Mouse (Mus musculus): ENCODE data around the gene Cldn17. TPM values are rescaled to one million over a fixed set of nuclear protein-coding genes. Genes with fewer than 3 reads are reported as not detected.

Gene Cldn17
- total RNA-seq (2021), result not detected in 2 replicates
- long read RNA-seq, result 0 reads

- DNase-seq, result no peak
These were observed at the start of gene Cldn17 for GRCm38 (mm10) chr16:88506878-88507277. Gene Cldn17, minus strand, starts transcription at chr16:88506978.

DNA sequence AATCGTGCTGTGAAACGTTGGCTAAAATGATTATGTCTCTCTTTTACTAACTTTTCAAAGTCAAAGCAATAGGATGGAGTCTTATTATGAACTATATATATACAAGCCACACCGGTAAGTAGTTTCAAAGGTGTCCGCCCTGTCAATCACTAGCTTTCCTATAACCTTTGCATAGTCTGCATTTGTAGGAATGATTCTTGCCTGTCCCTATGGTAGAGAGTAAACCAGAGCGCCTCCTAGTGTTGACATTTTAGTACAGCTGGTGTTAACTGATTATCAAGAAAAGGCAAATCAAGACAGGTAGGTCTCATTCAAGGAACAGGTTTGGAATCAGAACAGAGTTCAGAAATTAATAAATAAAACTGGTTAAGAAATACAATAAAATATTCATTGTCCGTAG lies 35.7 kb upstream of the Cldn17 start:
- DNase-seq, result no peak

DNA sequence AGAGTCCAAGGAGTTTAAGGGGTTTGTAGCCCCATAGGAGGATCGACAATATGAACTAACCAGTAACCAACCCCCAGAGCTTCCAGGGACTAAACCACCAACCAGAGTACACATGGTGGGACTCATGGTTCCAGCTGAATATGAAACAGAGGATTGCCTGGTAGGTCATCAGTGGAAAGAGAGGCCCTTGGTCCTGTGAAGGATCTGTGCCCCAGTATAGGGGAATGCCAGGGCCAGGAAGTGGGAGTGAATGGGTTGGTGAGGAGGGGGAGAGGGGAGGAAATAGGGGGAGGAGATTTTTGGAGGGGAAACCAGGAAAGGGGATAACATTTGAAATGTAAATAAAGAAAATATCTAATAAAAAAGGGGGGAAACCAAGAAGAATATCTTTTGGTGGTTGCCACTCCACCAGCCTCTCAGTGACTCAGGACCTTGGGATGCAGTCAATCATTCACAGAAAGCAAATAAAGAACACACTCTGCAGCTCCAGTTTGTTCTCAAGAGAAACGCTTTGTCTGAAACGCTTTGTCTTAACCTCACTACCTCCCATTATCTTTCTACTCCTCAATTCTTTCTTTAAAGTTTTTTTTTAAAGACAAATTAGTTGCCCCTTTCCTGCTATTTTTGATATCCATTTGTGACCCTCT lies 33.2 kb upstream of the Cldn17 start:
- no peak for DNase-seq

GRCm38 (mm10) chr16:88511348-88511747 lies 4.6 kb upstream of the Cldn17 start:
- DNase-seq, result no peak

DNA sequence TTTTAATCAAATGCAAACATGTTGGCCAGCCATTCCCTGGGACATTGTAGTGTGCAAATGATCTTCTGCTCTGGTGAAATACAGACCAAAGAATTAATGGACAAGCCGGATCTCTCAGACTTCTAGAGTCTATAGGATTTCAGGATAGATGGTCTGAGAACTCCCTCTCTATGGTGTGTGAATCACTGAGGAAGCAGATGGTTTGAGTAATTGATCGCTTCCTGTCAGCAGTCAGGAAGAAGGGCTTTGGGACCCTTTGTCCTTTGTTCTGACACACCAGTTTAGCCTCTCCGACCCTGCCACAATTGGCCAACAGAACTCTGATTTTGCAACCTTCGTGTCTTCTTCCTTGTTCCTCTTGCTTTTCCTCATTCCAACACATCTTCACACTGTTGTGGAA lies 1.4 kb upstream of the Cldn17 start:
- no peak for DNase-seq

DNA sequence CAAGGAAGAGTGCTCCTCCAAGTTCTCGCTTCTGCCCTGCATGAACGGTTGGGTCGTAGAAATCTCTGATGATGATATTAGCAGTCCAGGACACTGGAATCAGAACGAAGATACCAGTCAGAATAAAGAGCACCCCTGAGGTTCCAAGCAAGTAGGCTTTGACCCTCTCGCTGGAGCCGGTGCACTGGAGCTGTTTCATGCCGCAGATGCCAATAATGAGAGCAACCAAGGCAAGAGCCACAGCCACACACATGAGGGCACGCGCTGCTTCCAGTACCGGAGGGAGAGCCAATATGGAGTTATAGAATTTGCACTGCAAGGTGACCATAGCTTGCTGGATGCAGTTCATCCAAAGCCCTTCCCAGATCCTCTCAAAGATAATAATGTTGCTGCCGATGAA lies 440 bp downstream of the Cldn17 start:
- no peak for DNase-seq

DNA sequence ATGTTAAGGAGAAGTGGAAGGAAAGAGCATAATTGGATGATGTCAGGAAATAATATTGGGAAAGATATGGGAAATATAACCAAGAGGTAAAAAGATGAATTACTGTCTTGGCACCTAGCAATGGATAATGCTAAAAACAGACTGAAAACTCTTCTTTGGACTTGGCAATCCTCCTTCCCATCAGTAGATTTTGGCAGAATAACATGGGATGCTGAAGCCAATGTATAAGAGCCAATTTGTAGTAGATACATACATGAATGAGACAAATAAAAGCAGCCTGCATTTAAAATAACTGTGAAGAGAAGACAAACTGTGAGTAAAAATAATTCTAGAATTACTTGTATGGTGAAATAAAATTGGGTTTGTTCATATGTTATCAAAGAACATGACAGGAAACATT lies 18.7 kb downstream of the Cldn17 start:
- DNase-seq, result no peak

DNA sequence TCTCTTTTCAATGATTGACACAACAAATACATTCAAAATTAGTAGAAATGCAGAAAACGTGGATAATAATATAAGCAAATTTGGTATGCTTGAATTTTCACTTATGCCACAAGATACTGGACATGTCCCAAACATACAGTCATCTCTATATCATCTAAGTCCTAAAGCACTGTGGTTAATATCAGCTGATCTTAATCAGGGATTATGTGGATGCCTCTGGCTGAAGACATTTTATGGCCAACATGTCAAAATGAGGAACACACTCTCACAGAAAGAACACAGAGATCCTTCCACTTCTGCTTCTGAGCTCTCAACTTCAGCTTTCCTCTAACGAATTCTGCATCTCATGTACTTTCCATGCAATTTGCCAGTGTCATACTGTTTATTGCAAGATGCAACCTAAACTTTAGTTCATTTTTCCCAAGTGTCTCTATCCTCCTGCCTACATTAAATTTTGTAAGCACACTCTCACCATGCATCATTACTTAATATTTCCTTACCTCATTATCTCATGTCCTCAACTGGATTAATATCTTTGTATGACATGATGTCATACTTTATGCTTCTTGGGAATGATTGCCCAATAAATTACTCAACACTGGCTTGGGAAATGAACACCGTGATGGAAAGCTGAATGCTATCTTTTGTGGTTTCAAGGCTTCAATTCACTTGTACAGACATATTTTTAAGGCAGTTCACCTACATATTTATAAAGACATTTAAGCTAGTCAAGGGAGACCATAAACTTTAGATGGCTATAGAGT lies 26.6 kb downstream of the Cldn17 start:
- no peak for DNase-seq

DNA sequence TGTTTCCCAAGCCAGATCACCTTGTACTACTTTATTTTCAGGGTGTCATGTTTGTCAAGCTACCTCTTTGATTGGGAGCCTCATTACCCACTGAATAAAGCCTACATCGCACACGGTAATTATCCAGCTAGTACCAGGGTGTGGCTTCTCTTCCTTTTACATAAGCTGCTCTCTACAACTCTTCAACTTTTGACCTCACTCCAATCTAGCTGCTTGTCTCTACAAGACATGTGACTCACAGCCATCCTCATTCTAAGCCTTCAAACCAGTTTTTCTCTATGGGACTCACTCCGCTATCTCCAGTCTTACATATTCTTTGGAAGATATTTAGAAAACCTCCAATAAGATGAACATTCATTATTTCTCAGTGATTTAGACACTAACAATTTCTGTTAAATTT lies 43.5 kb downstream of the Cldn17 start:
- DNase-seq, result no peak

Other genes starting within 250 kb of the Cldn17 start
- gene Grik1, start 216.7 kb downstream of the Cldn17 start, total RNA-seq (2021), result not detected in 2 replicates
- not detected in 2 replicates for gene Cldn8, start 56.2 kb upstream of the Cldn17 start, total RNA-seq (2021)
- gene Krtap24-1, start 105.3 kb upstream of the Cldn17 start, total RNA-seq (2021), result not detected in 2 replicates
- gene 2310079G19Rik, start 120.7 kb upstream of the Cldn17 start, total RNA-seq (2021), result not detected in 2 replicates
- gene Krtap26-1, start 140.8 kb upstream of the Cldn17 start, total RNA-seq (2021), result not detected in 2 replicates
- not detected in 2 replicates for gene Krtap27-1, start 164.7 kb upstream of the Cldn17 start, total RNA-seq (2021)
- gene 2310061N02Rik, start 201.0 kb upstream of the Cldn17 start, total RNA-seq (2021), result not detected in 2 replicates
- not detected in 2 replicates for gene Krtap13-1, start 221.9 kb upstream of the Cldn17 start, total RNA-seq (2021)
- gene Krtap13, start 244.7 kb upstream of the Cldn17 start, total RNA-seq (2021), result not detected in 2 replicates

Data from adrenal gland, postnatal 25 days (tissue).